Mouse (Mus musculus): ENCODE data around the gene Rbm20.

GRCm38 (mm10) chr19:53638041-53638440 lies 39.1 kb upstream of the Rbm20 start:
- TF ChIP-seq EP300 (IDR thresholded peaks at IDR 0.05; ENCODE audit: low read depth) (no peak), CTCF (IDR thresholded peaks at IDR 0.05; ENCODE audit: low read depth) (peak; percentile 35; the same call in 1 of the 2 replicates)
